ENCODE assay signal across 26 mouse cellular contexts in the genomic region with DNA sequence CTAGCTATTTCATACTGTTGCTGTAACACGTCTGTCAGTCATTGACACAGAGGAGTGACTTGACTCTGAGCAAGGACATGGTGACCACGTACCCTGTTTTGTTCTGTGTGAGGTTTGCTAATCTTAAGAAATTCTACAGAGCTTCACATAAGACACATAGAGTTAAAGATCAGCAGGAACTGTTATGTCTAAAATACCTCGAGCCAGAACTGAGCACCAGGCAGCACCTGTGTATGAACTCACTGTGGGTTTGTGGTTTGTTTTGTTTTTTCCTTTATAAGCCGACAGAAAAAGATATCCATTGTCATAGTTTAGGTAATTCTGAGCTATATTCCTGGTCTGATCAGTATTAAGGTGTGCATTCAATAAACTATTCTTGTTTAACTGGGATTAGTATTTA. TPM values are rescaled to one million over a fixed set of nuclear protein-coding genes. Genes with fewer than 3 reads are reported as not detected.
A peak's percentile ranks its signal among the peaks of the same experiment; 100 is the strongest.
DNase-seq lines count a peak whose midpoint lies in the region; ATAC-seq and TF ChIP-seq lines count a peak whose summit lies in the region.
"Had no signal": no experiment of that assay in that cellular context is flagged by ENCODE, and none has a peak within 500 bp of the region (broad histone marks: within the 10 kb centered on the region; RNA-seq: fewer than 3 reads in every experiment).

No protein-coding gene starts in this region.

- peak; percentile 60 for DNase-seq in 416B (ENCODE audit: low read depth)
- DNase-seq in CD4-positive, CD25-positive, alpha-beta regulatory T cell, adult 2 months (ENCODE audit: low read depth, low spot score) = peak; percentile 63
- DNase-seq in T-cell, adult 2 months (ENCODE audit: low spot score) = peak; percentile 53
- DNase-seq in thymus, postnatal 14 days = peak; percentile 43
- DNase-seq in kidney, adult 11 months = no peak
- no peak for DNase-seq in layer of hippocampus, adult 9-11 months
- no peak for DNase-seq in lung, postnatal 0 days (ENCODE audit: low spot score)
- DNase-seq: adrenal gland, postnatal 10 days; B cell, adult 2 months; cerebellum, adult 8-10 months; embryo, embryonic 11 days; forebrain, postnatal 0 days; kidney, adult 9 months; kidney, postnatal 10 days; lung, embryonic 14.5 days had no signal

- no peaks in the 10 kb centered on the region for H3K27me3 ChIP-seq in lung, postnatal 0 days (replicated peaks; ENCODE audit: insufficient read depth, low read length)
- H3K27me3 ChIP-seq: embryonic facial prominence, embryonic 12.5 days; forebrain, embryonic 12.5 days; heart, embryonic 15.5 days; limb, embryonic 15.5 days; neural tube, embryonic 12.5 days had no signal

- no peaks in the 10 kb centered on the region for H3K36me3 ChIP-seq in lung, postnatal 0 days (ENCODE audit: insufficient read depth, low read length)
- H3K36me3 ChIP-seq: embryonic facial prominence, embryonic 12.5 days; forebrain, embryonic 12.5 days; heart, embryonic 15.5 days; limb, embryonic 10.5 days; limb, embryonic 15.5 days; neural tube, embryonic 12.5 days had no signal

- TF ChIP-seq CTCF in lung, postnatal 0 days (IDR thresholded peaks at IDR 0.05) = no peak

- no peak overlapping the region for H3K4me3 ChIP-seq in lung, postnatal 0 days (ENCODE audit: low read depth, low read length)
- H3K4me3 ChIP-seq: embryonic facial prominence, embryonic 12.5 days; forebrain, embryonic 12.5 days; heart, embryonic 15.5 days; limb, embryonic 10.5 days; limb, embryonic 15.5 days; neural tube, embryonic 12.5 days had no signal

- 51% methylated on average over 4 of the region's 4 CpGs for WGBS in lung, postnatal 0 days

- no peak for ATAC-seq in lung, postnatal 0 days
- ATAC-seq: forebrain, postnatal 0 days; hindbrain, embryonic 16.5 days; intestine, embryonic 16.5 days; midbrain, embryonic 16.5 days had no signal

- no peak for TF ChIP-seq EP300 in lung, postnatal 0 days (IDR thresholded peaks at IDR 0.05)

- no peaks in the 10 kb centered on the region for H3K9me3 ChIP-seq in lung, postnatal 0 days (ENCODE audit: low read length)
- H3K9me3 ChIP-seq: embryonic facial prominence, embryonic 12.5 days; forebrain, embryonic 12.5 days; heart, embryonic 15.5 days; limb, embryonic 10.5 days; limb, embryonic 15.5 days; neural tube, embryonic 12.5 days had no signal

- no peak overlapping the region for H3K4me2 ChIP-seq in lung, postnatal 0 days (replicated peaks; ENCODE audit: low read depth, low read length)
- H3K4me2 ChIP-seq: embryonic facial prominence, embryonic 12.5 days; forebrain, embryonic 12.5 days; heart, embryonic 15.5 days; limb, embryonic 15.5 days; lung, embryonic 14.5 days; midbrain, embryonic 11.5 days; neural tube, embryonic 12.5 days had no signal

- no peak overlapping the region for H3K9ac ChIP-seq in lung, postnatal 0 days (replicated peaks; ENCODE audit: low read depth)
- H3K9ac ChIP-seq: embryonic facial prominence, embryonic 12.5 days; forebrain, embryonic 12.5 days; forebrain, postnatal 0 days; heart, embryonic 15.5 days; limb, embryonic 15.5 days; liver, embryonic 14.5 days; lung, embryonic 14.5 days; neural tube, embryonic 12.5 days had no signal

- H3K4me1 ChIP-seq in lung, postnatal 0 days (ENCODE audit: insufficient read depth, low read depth, low read length) = no peaks in the 10 kb centered on the region
- H3K4me1 ChIP-seq: limb, embryonic 15.5 days had no signal

- no peak overlapping the region for H3K27ac ChIP-seq in lung, postnatal 0 days (ENCODE audit: low read length)
- H3K27ac ChIP-seq: embryonic facial prominence, embryonic 12.5 days; forebrain, embryonic 12.5 days; heart, embryonic 15.5 days; limb, embryonic 10.5 days; limb, embryonic 15.5 days; liver, embryonic 14.5 days; neural tube, embryonic 12.5 days had no signal

RNA-seq across cellular contexts. Expression of gene Dtnb, which starts 24.7 kb away (rescaled TPM):
- 14.5 and 18.8 TPM in 2 replicates for polyA plus RNA-seq in lung, postnatal 0 days (2015; fragmentation: Nextera tagmentation; extraction: Ambion mirVana)

Comparison
In these comparisons a context has a peak if more than half of its experiments do, and no peak if none do; other contexts are left out.
1. DNase-seq: peak in 416B (single experiment), CD4-positive, CD25-positive, alpha-beta regulatory T cell, adult 2 months (single experiment), T-cell, adult 2 months (single experiment) and thymus, postnatal 14 days (single experiment); none in kidney, adult 11 months (single experiment), layer of hippocampus, adult 9-11 months (single experiment) and lung, postnatal 0 days (single experiment).